Mouse (Mus musculus): ENCODE results near the gene Zmynd12.

The Zmynd12 gene

DNA sequence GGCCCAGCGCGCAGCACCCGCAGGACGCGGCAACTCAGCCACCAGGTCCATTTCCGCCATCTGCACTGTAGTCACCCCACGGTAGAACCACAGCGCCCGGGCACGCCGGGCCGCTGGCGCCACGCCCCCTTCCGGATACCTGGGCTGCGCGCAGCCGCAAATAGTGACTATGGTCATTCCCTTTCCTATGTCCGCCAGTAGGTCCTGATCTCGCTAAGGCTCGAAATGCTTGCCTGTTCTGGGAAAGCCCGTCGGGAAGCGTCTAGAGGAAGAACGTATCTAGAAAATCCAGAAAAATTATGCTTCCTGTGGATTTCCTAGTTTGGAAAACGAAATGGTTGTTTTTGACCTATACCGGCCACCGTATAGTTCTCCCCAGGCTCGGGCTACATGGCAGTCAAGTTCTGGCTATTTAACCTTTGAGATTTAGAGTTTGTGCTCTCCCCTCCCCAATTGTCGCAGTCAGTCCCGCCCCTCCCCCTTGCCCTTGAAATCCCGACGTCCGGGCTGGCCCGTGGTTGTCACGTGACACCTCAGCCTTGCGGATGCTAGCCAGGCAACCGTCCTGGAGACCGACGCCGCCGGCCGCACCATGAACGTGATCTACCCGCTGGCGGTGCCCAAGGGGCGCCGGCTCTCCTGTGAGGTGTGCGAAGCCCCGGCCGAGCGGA, at the start of gene Zmynd12, which contains the start of gene Ppcs:
TSS of gene Zmynd12 (plus strand) at position 521 of the 671 bp plus-strand sequence.
TSS of gene Ppcs (minus strand) at position 127 of the 671 bp plus-strand sequence.
- peak; percentile 96 for DNase-seq

DNA sequence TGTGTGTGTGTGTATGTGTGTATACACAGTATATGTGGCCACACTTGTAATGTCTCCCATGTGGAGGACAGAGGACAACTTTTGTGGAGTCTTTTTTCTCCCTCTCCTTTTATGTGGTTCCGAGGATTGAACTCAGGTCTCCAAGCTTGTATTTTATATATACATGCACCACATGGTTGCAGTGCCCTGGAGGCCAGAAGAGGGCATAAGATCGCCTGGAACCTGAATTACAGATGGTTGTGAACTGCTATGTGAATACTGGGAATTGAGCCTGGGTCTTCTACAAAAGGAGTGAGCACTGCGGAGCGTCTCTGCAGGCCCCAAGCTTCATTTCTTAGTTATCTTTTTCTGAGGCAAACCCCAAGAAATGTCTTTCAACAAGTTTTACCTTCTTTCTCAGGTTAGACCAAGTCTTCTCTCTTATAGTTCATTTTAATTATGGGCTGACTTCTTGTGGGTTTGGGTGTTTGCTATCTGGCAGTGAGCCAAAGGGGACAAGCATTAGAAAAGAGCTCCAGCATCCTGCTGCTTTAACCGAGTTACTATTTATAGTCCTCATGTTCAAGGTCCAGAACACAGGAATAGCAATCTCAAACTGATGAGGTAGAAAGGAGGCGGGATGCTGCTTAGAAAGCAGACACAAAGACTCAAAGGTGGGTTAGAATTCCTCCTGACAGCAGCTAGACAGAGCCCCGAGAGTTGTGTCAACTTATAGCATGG, 41.0 kb upstream of the Zmynd12 start:
- DNase-seq, result no peak

DNA sequence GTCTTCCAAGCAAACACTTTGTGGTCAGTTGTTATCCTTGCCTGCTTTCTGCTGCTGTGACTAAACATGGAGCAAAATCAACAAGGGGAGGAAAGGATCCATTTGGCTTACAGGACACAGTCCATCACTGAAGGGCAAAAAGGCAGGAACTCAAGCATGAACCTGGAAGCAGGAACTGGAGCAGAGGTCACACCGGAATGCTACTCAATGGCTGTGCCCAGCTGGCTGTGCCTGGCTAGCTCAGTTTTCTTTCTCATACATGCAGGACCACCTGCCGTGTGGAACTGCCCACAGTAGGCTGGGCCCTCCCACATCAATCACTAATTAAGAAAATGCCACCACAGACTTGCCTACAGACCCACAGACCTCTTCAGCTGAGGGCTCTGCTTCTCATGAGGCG, 33.4 kb upstream of the Zmynd12 start:
- DNase-seq, result no peak

DNA sequence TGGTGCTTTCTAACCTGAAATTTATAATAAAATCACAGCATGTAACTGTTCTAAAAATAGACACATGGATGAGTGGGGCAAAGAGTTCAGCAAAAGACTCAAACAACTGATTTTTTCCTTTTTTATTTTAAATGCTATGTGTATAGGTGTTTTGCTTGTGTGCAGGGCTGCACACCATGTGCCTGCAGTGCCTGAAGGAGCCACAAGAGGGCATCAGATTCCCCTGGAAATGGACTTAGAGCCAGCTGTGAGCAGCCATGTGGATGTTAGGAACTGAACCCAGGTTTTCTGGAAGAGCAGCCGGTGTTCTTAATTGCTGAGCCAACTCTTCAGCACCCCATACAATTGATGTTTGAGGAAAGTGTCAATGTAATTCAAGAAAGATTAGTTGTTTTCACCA, 32.2 kb upstream of the Zmynd12 start:
- peak; percentile 36 for DNase-seq

DNA sequence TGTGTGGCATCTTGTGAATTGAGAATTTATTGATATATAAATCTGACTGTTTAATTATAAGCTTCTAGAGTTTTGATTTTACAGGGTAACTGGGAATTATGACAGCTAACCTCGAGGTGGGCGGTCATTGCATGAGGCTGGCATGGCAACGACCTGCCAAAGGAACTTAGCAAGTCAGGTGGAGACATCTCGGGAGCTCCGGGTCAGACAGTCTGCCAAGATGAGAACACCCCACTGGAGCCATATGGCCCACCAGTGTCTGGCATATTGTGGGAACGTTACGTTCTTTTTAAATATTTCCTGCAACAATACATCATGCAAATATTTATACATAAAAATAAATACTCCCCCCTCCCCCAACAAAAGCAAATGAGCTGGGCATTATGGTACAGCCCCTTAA, 23.9 kb upstream of the Zmynd12 start:
- no peak for DNase-seq

DNA sequence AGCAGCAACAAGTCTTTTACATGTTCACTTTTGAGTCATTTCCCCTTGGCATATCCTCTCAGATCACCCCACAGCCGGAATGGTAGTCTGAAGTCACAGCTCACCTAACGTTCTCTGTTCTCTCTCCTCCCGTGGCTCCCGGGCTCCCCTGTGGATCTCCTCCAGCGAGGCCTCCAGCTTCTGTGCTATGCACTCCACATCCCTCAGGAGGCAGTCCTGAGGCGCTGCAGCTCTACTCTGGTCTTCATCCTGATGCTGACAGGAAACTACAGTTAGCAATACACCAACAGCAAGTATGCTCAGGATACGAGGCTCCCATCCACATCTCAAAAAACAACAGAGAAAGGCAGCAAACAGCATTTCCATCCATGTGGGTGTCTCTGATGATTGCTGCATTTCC, 21.7 kb upstream of the Zmynd12 start:
- no peak for DNase-seq

DNA sequence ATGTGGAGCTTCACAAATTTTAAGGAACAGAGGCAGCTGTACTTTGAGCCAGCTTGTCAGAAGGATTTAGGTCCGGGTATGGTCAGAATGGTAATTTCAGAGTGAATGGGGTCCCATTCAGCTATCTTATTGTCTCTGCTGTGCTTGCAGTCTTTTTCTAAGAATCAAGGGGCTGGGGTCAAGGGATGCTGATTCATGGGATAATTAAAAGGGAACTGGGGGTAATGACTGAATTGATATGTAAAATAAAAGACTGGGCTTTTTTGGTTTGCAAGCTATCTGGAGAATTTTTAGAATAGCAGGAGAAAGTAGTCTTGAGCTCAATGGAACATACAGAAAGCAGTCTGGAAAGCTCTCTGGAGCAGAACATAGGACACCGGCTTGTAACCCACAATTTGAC, 19.2 kb upstream of the Zmynd12 start:
- DNase-seq, result no peak

DNA sequence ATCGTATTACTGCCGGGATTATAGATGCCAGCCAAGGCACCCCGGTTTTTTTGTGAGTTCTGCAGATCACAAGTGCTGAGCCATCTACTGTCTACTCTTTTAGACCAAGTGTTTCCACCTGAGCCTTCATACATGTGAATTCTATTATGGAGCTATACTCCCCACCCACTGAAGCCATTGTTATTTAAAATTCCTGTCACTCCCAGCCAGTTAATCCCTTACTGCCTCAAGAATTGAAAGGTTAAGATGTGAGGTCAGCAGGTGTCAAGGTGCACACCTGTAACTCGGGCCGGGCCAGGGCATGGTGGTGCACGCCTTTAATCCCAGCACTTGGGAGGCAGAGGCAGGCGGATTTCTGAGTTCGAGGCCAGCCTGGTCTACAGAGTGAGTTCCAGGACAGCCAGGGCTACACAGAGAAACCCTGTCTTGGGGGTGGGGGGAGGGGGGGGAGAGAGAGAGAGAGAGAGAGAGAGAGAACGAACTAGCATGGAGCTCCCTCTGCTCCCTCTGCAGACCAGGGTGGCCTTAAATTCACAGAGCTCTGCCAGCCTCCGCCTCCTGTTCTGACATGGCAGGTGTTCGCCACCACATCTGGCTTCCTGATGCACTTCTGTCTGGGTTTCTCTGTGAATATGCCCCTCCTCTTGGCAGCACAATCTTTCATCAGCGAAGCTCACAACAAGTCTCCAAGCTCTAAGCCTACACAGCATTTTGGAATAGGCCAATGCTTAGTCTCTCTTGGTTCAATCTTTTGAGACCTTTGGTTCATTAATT, 10.6 kb upstream of the Zmynd12 start:
- no peak for DNase-seq

DNA sequence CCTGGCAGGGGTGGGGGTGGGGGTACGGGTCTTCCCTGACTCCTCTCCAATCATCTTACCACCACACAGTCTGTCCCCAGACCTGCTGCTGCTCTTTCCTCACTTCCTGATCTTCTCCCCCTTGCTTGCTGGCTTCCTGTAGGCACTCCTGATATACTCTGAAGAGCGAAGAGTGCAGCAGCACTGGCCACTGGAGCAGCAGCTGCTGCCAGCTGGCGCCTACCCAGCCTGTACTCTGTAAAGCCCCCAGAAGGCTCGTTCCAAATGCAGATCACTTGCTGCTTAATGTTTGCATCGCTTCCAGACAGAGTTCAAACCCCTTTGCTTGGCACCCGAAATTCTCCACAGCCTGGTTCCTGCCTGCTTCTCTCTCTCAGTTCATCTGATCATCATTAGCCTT, 9.8 kb upstream of the Zmynd12 start:
- DNase-seq, result no peak

DNA sequence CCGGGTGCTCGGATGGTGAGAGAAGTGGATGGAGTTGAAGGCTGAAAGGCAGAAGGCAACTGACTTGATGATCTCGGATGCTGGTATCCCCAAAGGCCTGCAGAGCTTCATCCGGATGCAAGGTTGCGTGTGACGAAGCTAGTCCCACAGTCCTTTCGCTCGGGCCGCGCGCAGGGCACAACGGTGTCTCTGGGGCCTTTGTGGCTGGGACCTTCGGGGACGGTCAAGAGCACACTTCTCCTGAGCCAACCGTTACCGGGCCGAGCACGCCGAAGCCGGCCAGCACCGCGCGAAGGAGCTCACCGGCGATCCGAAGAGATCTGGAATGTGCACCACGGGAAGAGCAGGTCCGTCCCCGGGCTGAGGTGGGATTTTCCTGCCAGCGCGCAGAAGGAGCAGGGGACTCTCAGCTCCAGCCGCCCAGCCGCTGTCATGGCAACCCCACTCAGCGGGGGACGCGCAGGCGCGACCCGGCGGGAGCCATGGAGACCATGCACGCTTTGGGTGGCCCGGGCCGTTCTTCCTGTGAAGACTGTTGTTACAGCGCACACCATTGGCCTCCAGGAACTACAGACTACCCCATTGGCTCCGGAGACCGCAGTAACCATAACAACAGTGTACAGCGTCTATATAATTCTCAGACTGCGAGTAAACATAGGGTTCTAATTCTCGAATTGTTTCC, 7.4 kb upstream of the Zmynd12 start, which contains the start of gene Ccdc30:
TSS of gene Ccdc30 (minus strand) at position 450 of the 682 bp plus-strand sequence.
- DNase-seq, result peak; percentile 97

DNA sequence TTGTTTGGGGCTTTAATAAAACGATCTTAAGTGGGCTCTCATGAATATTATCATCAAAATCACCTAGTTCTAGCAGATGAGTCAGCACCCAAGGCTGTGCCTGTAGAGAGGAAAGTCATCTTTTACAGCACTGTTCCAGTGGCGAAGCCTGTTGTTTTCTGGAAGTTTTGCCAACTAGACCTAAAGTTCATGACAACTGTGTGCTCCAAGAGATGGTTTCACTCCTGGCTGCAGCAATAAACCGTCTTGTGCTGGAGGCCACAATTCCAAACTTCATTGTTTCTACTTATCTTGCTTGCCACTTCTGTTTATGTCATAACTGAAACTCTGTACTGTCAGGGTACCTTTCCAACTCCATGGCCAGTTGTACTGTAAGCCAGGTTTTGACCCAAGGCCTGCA, 5.3 kb upstream of the Zmynd12 start:
- DNase-seq, result no peak

DNA sequence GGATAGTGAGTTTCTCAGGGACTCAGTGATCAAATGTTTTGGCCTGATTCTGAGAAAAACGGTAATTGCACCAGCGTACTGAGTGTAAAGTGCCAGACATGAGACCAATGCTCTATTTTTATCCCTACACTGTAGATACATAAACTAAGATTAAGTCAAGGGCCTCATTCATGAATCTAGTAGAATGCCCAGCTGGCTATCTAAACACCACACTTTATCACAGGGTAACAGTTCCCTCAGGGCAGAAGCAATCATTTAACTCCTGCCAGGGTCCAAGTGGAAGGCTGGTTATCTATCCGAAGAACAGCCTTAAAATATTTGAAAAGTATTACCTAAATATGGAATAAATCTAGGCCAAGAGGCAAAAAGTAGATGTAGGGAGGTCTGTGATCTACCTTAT, 4.7 kb upstream of the Zmynd12 start:
- no peak for DNase-seq

DNA sequence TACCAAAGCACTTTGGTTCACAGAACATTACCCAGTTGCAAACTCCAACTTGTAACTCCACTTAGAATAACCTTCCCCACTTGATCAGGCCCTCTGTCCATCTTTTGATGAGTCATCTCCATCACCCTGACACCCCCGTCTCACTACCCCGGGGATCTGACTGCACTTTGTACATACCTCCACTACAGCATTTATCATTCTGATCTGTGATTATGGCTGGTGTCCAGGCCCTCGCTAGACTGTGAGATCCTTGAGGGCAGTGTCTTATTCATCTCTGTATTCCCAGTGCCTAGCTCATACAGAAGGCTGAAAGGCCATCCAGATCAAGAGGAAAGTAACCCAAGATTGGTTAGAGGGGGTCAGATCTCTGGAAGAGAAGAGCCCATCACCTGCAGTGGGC, 1.4 kb upstream of the Zmynd12 start:
- no peak for DNase-seq

DNA sequence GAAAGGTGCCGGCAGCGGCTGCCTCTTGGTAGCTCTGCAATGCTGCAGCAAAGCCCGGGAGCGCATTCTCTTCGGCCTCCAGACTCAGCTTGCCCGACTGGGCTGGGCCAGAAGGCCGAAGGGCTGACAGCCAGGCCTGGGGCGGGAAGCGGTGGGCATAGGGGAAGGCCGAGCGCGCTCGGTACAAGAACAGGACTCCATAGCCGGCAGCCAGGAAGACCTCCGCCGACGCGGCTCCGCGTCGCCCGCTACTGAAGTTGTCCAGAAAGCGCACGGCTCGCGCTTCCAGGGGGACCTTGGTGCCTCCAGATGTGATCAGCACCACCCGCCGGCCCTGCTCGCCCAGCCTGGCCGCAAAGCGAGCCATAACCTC, 707 bp upstream of the Zmynd12 start:
- DNase-seq, result no peak

DNA sequence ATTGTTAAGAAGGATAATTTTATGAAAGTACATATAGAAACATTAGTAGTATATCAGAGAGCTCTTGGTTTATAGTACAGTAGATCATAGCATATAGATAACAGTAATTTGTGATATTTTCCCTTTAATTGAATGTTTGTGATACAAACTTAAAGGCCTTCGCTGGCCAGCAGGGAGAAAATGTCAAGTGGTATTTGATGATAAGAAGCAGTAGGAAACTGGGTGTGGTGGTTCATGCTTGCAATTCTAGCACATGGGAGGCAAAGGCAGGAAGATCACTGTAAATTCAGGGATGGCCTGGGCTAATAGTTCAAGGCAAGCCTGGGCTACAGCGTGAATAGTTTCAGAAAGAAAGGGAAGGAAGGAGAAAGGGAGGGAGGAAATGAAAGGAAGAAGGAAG, 2.5 kb downstream of the Zmynd12 start:
- DNase-seq, result no peak

DNA sequence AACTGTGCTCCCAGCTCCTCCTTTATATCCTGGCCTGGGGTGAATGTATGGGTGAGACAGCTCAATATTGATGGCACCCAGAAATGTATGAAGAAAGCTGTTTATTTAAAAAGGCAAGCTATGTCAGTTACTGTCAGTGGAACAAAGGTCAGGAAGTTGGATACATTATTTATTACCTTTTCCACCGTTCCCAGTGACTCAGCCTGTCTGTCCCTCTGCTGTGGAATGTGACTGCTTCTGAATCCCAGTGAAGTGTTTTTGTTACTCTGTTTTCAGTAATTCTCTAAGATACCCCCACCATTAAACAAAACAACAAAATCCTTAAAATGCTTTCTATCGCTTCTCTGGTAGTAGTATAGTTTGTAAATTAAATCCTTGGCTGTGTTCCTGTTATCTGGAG, 3.0 kb downstream of the Zmynd12 start:
- no peak for DNase-seq

DNA sequence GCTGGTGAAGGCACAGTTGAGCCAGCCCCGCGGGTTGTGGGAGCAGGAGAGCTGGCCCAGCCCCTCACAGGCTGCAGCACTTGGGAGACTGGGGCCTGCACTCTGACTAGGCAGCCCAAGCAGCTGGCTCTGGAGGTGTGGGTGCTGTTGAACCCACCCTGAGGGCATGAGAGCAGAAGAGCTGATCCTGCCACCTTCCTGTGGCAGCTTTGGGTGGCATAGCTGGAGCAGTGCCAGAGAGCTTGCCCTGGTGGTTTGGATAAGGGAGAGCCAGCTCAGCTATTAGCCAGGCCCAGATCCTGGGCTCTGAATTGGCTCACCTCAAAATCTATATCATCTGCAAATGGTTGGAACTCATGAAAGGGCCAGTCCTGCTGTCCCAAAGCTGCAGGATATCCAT, 5.1 kb downstream of the Zmynd12 start:
- DNase-seq, result no peak

DNA sequence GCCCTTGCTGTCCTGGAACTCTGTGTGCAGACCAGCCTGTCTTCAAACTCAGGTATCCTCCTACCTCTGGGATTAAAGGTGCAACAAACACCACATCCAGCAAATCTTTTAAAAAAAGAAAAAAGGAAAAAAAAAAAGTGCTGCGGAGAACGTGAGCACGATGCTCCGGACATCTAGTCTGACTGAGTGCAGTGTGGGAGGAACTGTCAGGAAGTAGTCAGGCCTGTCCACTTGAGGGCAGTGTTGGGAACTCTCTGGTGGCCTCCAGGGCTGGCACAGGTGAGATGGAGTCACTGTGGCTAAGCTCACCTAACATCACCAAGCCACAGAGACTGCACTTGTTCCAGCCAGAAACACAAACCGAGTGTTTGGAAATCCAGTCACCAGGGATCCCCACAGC, 8.1 kb downstream of the Zmynd12 start:
- peak; percentile 49 for DNase-seq

DNA sequence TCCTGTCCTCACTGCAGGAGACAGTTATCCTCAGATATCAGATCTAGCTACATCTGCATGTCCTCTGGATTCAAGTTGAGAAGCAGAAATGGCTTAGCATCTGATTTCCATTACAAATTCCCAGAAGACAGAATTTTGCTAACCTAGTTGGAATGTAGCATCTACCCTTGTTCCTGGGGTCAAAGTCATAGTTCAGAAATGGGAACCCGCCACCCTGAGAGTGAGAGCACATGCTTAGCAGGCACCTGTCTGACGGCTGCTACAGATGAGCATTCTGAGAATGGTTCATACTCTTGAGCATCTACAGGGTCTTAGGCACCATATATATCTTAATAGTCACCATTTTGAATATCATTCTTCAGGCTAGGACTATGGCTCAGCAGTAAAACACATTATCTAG, 15.3 kb downstream of the Zmynd12 start:
- DNase-seq, result no peak

DNA sequence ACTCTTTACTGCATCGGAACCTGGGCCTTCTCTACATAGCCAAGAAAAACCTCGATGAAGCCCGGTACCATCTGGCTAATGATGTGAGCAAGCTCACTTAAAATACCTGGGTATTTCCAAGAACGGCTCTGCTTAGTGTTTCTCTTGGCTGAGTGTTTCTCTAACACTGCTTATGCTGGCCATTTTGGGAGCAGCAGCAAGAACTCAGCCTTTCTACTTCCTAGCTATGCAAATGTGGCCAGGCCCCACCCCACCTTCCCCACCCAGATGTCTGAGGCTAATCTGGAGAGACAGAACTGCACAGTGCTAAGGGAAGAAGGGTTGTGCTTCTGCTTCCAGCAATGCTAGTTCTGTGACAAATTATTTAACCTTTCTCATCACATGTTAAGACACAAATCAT, 19.2 kb downstream of the Zmynd12 start:
- DNase-seq, result no peak

DNA sequence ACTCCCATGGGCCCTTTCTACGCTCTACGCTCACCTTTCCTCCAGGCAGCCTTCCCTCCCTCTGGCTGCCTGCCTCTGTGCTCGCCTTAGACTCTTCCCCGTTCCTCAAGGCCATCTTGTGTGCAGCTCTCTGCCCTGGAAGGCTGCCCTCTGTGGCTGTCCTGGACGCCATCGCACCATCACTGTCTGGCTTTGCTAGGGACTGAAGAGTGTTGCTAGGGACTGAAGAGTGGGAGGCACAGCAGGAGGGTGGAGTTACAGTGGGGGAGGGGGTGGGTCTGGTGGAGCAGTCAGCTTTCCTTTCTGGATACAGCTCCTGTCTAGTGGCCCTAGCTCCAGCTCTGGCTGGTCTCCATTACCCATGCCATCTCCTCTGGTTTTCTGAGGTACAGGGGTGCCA, 19.9 kb downstream of the Zmynd12 start:
- no peak for DNase-seq

DNA sequence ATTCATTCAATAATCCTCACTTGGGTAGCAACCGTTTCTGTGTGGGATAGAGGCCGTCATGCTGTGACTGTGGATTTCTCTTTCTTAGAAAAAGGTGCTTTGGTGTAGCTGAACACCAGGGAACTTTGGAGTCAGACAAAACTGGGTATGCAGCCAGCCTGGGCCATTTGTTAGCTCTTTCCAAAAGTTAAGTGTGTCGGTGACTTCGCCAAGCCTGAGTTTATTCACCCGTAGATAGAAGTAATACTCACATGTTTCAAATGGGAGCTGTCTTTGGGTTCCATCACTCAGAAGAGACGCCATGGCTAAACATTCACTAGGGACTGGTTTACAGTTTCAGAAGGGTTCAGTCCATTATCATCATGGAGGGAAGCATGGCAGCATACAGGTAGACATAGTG, 24.6 kb downstream of the Zmynd12 start:
- DNase-seq, result no peak

DNA sequence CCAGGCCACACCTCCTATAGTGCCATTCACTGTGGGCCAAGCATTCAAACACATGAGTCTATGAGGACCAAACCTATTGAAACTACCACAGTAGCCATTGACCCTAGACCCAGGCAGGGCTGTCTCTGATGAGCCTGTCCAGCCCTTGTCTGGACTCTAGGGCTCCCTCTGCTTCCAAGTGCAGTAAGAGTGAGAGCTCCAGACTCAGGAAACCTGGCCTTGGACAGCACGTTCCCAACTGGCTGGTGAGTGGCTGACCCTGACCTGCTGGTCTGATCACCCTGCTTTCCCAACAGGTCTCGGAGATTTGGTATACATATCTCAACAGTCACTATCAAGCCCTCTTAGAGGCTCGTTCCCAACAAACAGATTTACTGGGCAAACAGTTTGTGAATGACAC, 25.2 kb downstream of the Zmynd12 start:
- DNase-seq, result no peak
